Mouse (Mus musculus) embryonic facial prominence, embryonic 11.5 days (tissue): ENCODE measurements around the gene Setd7. TPM values are rescaled to one million over a fixed set of nuclear protein-coding genes. Genes with fewer than 3 reads are reported as not detected.
A peak's percentile ranks its signal among the peaks of the same experiment; 100 is the strongest.

ENCODE experiments used
- ATAC-seq: fragments of 200-750 bp; cut with Nextera tagmentation; replicated peaks from 2 replicates; pipeline ENCODE4 v1.8.0; 2017; ENCODE audit warnings: low read depth; ENCODE audit not compliant: insufficient number of reproducible peaks, low FRiP score, low TSS enrichment
- DNase-seq: peaks from one replicate; pipeline ENCODE4 v3.0.0-alpha.2; 2015; ENCODE audit warnings: low spot score
- H3K27ac ChIP-seq: fragments of 300-500 bp; sonication (generic); replicated peaks from 2 replicates; pipeline ENCODE4 v1.5.1; 2014; ENCODE audit warnings: mild to moderate bottlenecking, low read depth, low read length, control low read depth
- H3K27me3 ChIP-seq: fragments of 300-500 bp; sonication (generic); 2 replicates; pipeline ENCODE4 v1.6.1; 2014; ENCODE audit warnings: mild to moderate bottlenecking, low read length, moderate library complexity, mixed read lengths; ENCODE audit not compliant: control insufficient read depth, insufficient read depth
- H3K36me3 ChIP-seq: fragments of 300-500 bp; sonication (generic); replicated peaks from 2 replicates; pipeline ENCODE4 v1.6.1; 2014; ENCODE audit warnings: low read depth, mild to moderate bottlenecking, low read length, moderate library complexity, mixed read lengths; ENCODE audit not compliant: control insufficient read depth, insufficient read depth
- H3K4me1 ChIP-seq: fragments of 300-500 bp; sonication (generic); 2 replicates; pipeline ENCODE4 v1.6.1; 2014; ENCODE audit warnings: low read length, mixed read lengths; ENCODE audit not compliant: control insufficient read depth, insufficient read depth
- H3K4me2 ChIP-seq: fragments of 300-500 bp; sonication (generic); 2 replicates; pipeline ENCODE4 v1.6.1; 2014; ENCODE audit warnings: low read depth, mild to moderate bottlenecking, control low read depth, low read length, moderate library complexity
- H3K4me3 ChIP-seq: fragments of 300-500 bp; sonication (generic); 2 replicates; pipeline ENCODE4 v1.5.1; 2014; ENCODE audit warnings: low read depth, low read length, control low read depth
- H3K9ac ChIP-seq: fragments of 300-500 bp; sonication (generic); replicated peaks from 2 replicates; pipeline ENCODE4 v1.6.1; 2014; ENCODE audit warnings: mild to moderate bottlenecking, control low read depth, low read length
- H3K9me3 ChIP-seq: fragments of 300-500 bp; sonication (generic); replicated peaks from 2 replicates; pipeline ENCODE4 v1.6.1; 2016; ENCODE audit warnings: mild to moderate bottlenecking, low read length, inconsistent platforms, mixed read lengths; ENCODE audit not compliant: control insufficient read depth
- WGBS: fragments of 180-500 bp; shearing (Covaris S2); extraction: QIAGEN DNeasy Blood & Tissue Kit; methylation state at CpG from one replicate; pipeline ENCODE4 v1.1.7; 2014; 5-methylcytosine and 5-hydroxymethylcytosine counted together
- polyA plus RNA-seq: library from polyadenylated mRNA; unstranded; fragments of >200 nt; fragmentation: Nextera tagmentation; extraction: Ambion mirVana; gene quantifications from 2 replicates; pipeline ENCODE4 v1.2.1, GENCODE M21; 2014

The Setd7 gene
- polyA plus RNA-seq: 4.9 and 5.0 TPM in 2 replicates

GRCm38 (mm10) chr3:51560511-51561108 is at the start of gene Setd7:
Gene Setd7 (minus strand): TSS chr3:51560879.
- WGBS: under 1% methylated on average over 43 of the region's 48 CpGs
- DNase-seq: peak; percentile 84
- peak within 1 kb of the TSS; percentile 90 for H3K4me2 ChIP-seq
- ATAC-seq: peak; percentile 87
- H3K9ac ChIP-seq: peak within 1 kb of the TSS; percentile 92
- H3K36me3 ChIP-seq: no peaks in the 10 kb centered on the region
- peak within 1 kb of the TSS; percentile 86 for H3K27ac ChIP-seq
- peaks cover 2% of the 10 kb centered on the region; the same call in 1 of the 2 replicates for H3K4me1 ChIP-seq
- peak within 1 kb of the TSS; percentile 84 for H3K4me3 ChIP-seq
- H3K9me3 ChIP-seq: no peaks in the 10 kb centered on the region
- H3K27me3 ChIP-seq: no peaks in the 10 kb centered on the region

GRCm38 (mm10) chr3:51604489-51604888 is 43.8 kb upstream of the Setd7 start:
- H3K27ac ChIP-seq: no peak overlapping the region
- H3K4me1 ChIP-seq: no peaks in the 10 kb centered on the region
- H3K9ac ChIP-seq: no peak overlapping the region
- H3K4me2 ChIP-seq: no peak overlapping the region
- H3K4me3 ChIP-seq: no peak overlapping the region
- no peaks in the 10 kb centered on the region for H3K9me3 ChIP-seq
- H3K27me3 ChIP-seq: no peaks in the 10 kb centered on the region
- no peak for DNase-seq
- no peaks in the 10 kb centered on the region for H3K36me3 ChIP-seq
- no peak for ATAC-seq
- 87% methylated on average over 3 of the region's 3 CpGs for WGBS

GRCm38 (mm10) chr3:51603705-51604291 is 43.1 kb upstream of the Setd7 start:
- H3K4me2 ChIP-seq: no peak overlapping the region
- H3K9me3 ChIP-seq: no peaks in the 10 kb centered on the region
- no peak overlapping the region for H3K27ac ChIP-seq
- no peak overlapping the region for H3K4me3 ChIP-seq
- no peak overlapping the region for H3K9ac ChIP-seq
- no peaks in the 10 kb centered on the region for H3K36me3 ChIP-seq
- ATAC-seq (no peak), DNase-seq (no peak)
- H3K27me3 ChIP-seq: no peaks in the 10 kb centered on the region
- WGBS: 91% methylated on average over 15 of the region's 15 CpGs
- no peaks in the 10 kb centered on the region for H3K4me1 ChIP-seq

- Histone ChIP-seq H3K9me3 (no peaks in the 10 kb centered on the region), H3K4me1 (no peaks in the 10 kb centered on the region), H3K27me3 (no peaks in the 10 kb centered on the region), H3K9ac (no peak overlapping the region), H3K27ac (no peak overlapping the region), H3K36me3 (no peaks in the 10 kb centered on the region), H3K4me2 (no peak overlapping the region), H3K4me3 (no peak overlapping the region)
- ATAC-seq (no peak), DNase-seq (no peak)
- 83% methylated on average over 2 of the region's 2 CpGs for WGBS
These were observed 40.8 kb upstream of the Setd7 start for GRCm38 (mm10) chr3:51601461-51601860.

- H3K4me1 ChIP-seq: no peaks in the 10 kb centered on the region
- 87% methylated on average over 4 of the region's 4 CpGs for WGBS
- no peak overlapping the region for H3K4me3 ChIP-seq
- ATAC-seq (no peak), DNase-seq (no peak)
- no peak overlapping the region for H3K4me2 ChIP-seq
- no peaks in the 10 kb centered on the region for H3K27me3 ChIP-seq
- no peak overlapping the region for H3K9ac ChIP-seq
- H3K27ac ChIP-seq: no peak overlapping the region
- H3K36me3 ChIP-seq: no peaks in the 10 kb centered on the region
- no peaks in the 10 kb centered on the region for H3K9me3 ChIP-seq
These were observed 40.0 kb upstream of the Setd7 start for GRCm38 (mm10) chr3:51600728-51601127.

- no peak for ATAC-seq
- no peak overlapping the region for H3K27ac ChIP-seq
- H3K4me3 ChIP-seq: no peak overlapping the region
- H3K9me3 ChIP-seq: no peaks in the 10 kb centered on the region
- H3K27me3 ChIP-seq: no peaks in the 10 kb centered on the region
- WGBS: 52% methylated on average over 12 of the region's 12 CpGs
- no peak for DNase-seq
- no peaks in the 10 kb centered on the region for H3K36me3 ChIP-seq
- no peak overlapping the region for H3K9ac ChIP-seq
- H3K4me2 ChIP-seq: no peak overlapping the region
- no peaks in the 10 kb centered on the region for H3K4me1 ChIP-seq
These were observed 38.5 kb upstream of the Setd7 start for GRCm38 (mm10) chr3:51599057-51599630.

- WGBS: 88% methylated on average over 2 of the region's 2 CpGs
- Histone ChIP-seq H3K36me3 (no peaks in the 10 kb centered on the region), H3K4me3 (no peak overlapping the region), H3K9ac (no peak overlapping the region), H3K4me2 (no peak overlapping the region), H3K27me3 (no peaks in the 10 kb centered on the region), H3K4me1 (no peaks in the 10 kb centered on the region), H3K27ac (no peak overlapping the region), H3K9me3 (no peaks in the 10 kb centered on the region)
- no peak for ATAC-seq
- no peak for DNase-seq
These were observed 35.9 kb upstream of the Setd7 start for GRCm38 (mm10) chr3:51596538-51596937.

GRCm38 (mm10) chr3:51593506-51593905 is 32.8 kb upstream of the Setd7 start:
- ATAC-seq (no peak), DNase-seq (no peak)
- Histone ChIP-seq H3K27me3 (no peaks in the 10 kb centered on the region), H3K9me3 (no peaks in the 10 kb centered on the region), H3K27ac (no peak overlapping the region), H3K4me2 (no peak overlapping the region), H3K4me1 (no peaks in the 10 kb centered on the region), H3K36me3 (no peaks in the 10 kb centered on the region), H3K9ac (no peak overlapping the region), H3K4me3 (no peak overlapping the region)
- 90% methylated on average over 1 of the region's 1 CpGs for WGBS
